Comparison of ENCODE assay signal across 7 mouse cellular contexts in the genomic region with DNA sequence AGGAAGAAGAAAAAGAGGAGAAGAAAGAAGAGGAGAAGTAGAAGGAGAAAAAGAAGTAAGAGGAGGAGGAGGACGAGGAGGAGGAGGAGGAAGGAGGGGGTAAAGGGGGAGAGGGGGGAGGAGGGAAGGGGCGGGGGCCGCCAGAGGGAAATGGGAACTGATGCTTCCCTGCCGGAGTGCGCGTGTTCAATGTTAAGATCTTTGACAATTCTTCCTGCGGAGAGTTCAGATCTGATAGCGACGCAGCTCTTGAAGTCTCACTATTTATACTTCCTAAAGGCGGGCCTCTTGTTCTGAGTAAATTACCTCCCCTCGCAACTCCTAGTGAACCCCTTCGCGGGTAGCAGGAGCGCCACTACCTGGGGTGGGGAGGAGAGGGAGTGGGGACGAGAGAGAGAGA. TPM values are rescaled to one million over a fixed set of nuclear protein-coding genes. Genes with fewer than 3 reads are reported as not detected.
A peak's percentile ranks its signal among the peaks of the same experiment; 100 is the strongest.
DNase-seq lines count a peak whose midpoint lies in the region; ATAC-seq and TF ChIP-seq lines count a peak whose summit lies in the region.

A gene (minus strand): TSS at position 66 of the 400 bp plus-strand sequence.

- peaks cover 29% of the 10 kb centered on the region for H3K27me3 ChIP-seq in thymus, adult 2 months (ENCODE audit: control insufficient read depth, insufficient read depth, low read length)
- peaks cover 69% of the 10 kb centered on the region for H3K27me3 ChIP-seq in embryonic facial prominence, embryonic 14.5 days (replicated peaks; ENCODE audit: control insufficient read depth, insufficient read depth, low read length)
- H3K27me3 ChIP-seq in kidney, embryonic 16.5 days (ENCODE audit: insufficient read depth, low read length) = peaks cover 69% of the 10 kb centered on the region
- peaks cover 78% of the 10 kb centered on the region for H3K27me3 ChIP-seq in neural tube, embryonic 13.5 days

- H3K4me1 ChIP-seq in thymus, adult 2 months (replicated peaks; ENCODE audit: control insufficient read depth, insufficient read depth, low read length) = peaks cover 21% of the 10 kb centered on the region
- peaks cover 9% of the 10 kb centered on the region; the same call in 1 of the 2 replicates for H3K4me1 ChIP-seq in embryonic facial prominence, embryonic 14.5 days (ENCODE audit: control insufficient read depth, insufficient read depth, low read length)
- peaks cover 25% of the 10 kb centered on the region for H3K4me1 ChIP-seq in kidney, embryonic 16.5 days (ENCODE audit: insufficient read depth, low read length)
- peaks cover 37% of the 10 kb centered on the region for H3K4me1 ChIP-seq in neural tube, embryonic 13.5 days (replicated peaks)

- TF ChIP-seq POLR2A in thymus, adult 2 months (IDR thresholded peaks at IDR 0.05; ENCODE audit: control insufficient read depth, extremely low read depth, insufficient read depth, low read length, poor library complexity) = no peak

- no peaks in the 10 kb centered on the region for H3K9me3 ChIP-seq in embryonic facial prominence, embryonic 14.5 days (ENCODE audit: control insufficient read depth, low read length)
- H3K9me3 ChIP-seq in kidney, embryonic 16.5 days (ENCODE audit: low read length) = no peaks in the 10 kb centered on the region
- H3K9me3 ChIP-seq in neural tube, embryonic 13.5 days = no peaks in the 10 kb centered on the region

- peak within 1 kb of the TSS; percentile 85 for H3K4me2 ChIP-seq in embryonic facial prominence, embryonic 14.5 days (ENCODE audit: low read depth, low read length)
- peak within 1 kb of the TSS; percentile 62 for H3K4me2 ChIP-seq in kidney, embryonic 16.5 days (replicated peaks; ENCODE audit: low read depth, low read length)
- H3K4me2 ChIP-seq in neural tube, embryonic 13.5 days = peak within 1 kb of the TSS; percentile 60

- peak within 1 kb of the TSS; percentile 79 for H3K9ac ChIP-seq in embryonic facial prominence, embryonic 14.5 days (ENCODE audit: low read depth, low read length)
- H3K9ac ChIP-seq in kidney, embryonic 16.5 days (replicated peaks; ENCODE audit: low read length) = 0 out of 2 replicates have a peak within 1 kb of the TSS, but pooled peaks have one; percentile 5
- H3K9ac ChIP-seq in neural tube, embryonic 13.5 days = peak within 1 kb of the TSS; percentile 63

- no peaks in the 10 kb centered on the region for H3K36me3 ChIP-seq in thymus, adult 2 months (ENCODE audit: control insufficient read depth, insufficient read depth, low read length)
- no peaks in the 10 kb centered on the region for H3K36me3 ChIP-seq in embryonic facial prominence, embryonic 14.5 days (ENCODE audit: control insufficient read depth, insufficient read depth, low read length)
- H3K36me3 ChIP-seq in kidney, embryonic 16.5 days (ENCODE audit: insufficient read depth, low read length) = no peaks in the 10 kb centered on the region
- H3K36me3 ChIP-seq in neural tube, embryonic 13.5 days = no peaks in the 10 kb centered on the region

- no peak within 1 kb of the TSS for H3K27ac ChIP-seq in thymus, adult 2 months (ENCODE audit: control insufficient read depth, insufficient read depth, low read length)
- H3K27ac ChIP-seq in embryonic facial prominence, embryonic 14.5 days (replicated peaks; ENCODE audit: low read depth, low read length) = peak within 1 kb of the TSS; percentile 83
- H3K27ac ChIP-seq in kidney, embryonic 16.5 days (ENCODE audit: low read length) = no peak within 1 kb of the TSS
- peak within 1 kb of the TSS; percentile 64 for H3K27ac ChIP-seq in neural tube, embryonic 13.5 days (replicated peaks)

- no peak for DNase-seq in thymus, adult 2 months
- DNase-seq in thymus, postnatal 10 days (ENCODE audit: low spot score in 2 of 2) = no peak
- peak; percentile 82 for DNase-seq in embryonic facial prominence, embryonic 14.5 days (ENCODE audit: low spot score)
- DNase-seq in cerebellum, adult 8-10 months = no peak
- DNase-seq in cerebellum, postnatal 4 days (ENCODE audit: low spot score in 2 of 2) = no peak

- WGBS in thymus, adult 2 months = under 1% methylated on average over 15 of the region's 15 CpGs
- WGBS in embryonic facial prominence, embryonic 14.5 days = 0% methylated on average over 14 of the region's 15 CpGs
- WGBS in kidney, embryonic 16.5 days = under 1% methylated on average over 15 of the region's 15 CpGs
- WGBS in neural tube, embryonic 13.5 days = under 1% methylated on average over 15 of the region's 15 CpGs

- no peak for TF ChIP-seq CTCF in thymus, adult 2 months (IDR thresholded peaks at IDR 0.05; ENCODE audit: borderline replicate concordance, control insufficient read depth, extremely low read depth, insufficient read depth, low read length, poor library complexity)

- peak within 1 kb of the TSS; percentile 27 for H3K4me3 ChIP-seq in thymus, adult 2 months (ENCODE audit: control insufficient read depth, insufficient read depth, low read length)
- H3K4me3 ChIP-seq in embryonic facial prominence, embryonic 14.5 days (ENCODE audit: low read depth, low read length) = peak within 1 kb of the TSS; percentile 65
- H3K4me3 ChIP-seq in kidney, embryonic 16.5 days (ENCODE audit: low read length) = peak within 1 kb of the TSS; percentile 51
- peak within 1 kb of the TSS; percentile 43 for H3K4me3 ChIP-seq in neural tube, embryonic 13.5 days

- no peak for ATAC-seq in embryonic facial prominence, embryonic 14.5 days (ENCODE audit: low read depth)
- no peak for ATAC-seq in kidney, embryonic 16.5 days (ENCODE audit: low FRiP score, low TSS enrichment)
- ATAC-seq in neural tube, embryonic 13.5 days (ENCODE audit: low read depth) = no peak

RNA-seq across cellular contexts. Expression of the gene that starts here (rescaled TPM):
- polyA plus RNA-seq in thymus, adult 2 months (2012; rRNA removed) = 0.47 and 0.51 TPM in 2 replicates
- 17.8 and 18.6 TPM in 2 replicates for polyA plus RNA-seq in embryonic facial prominence, embryonic 14.5 days (2014; fragmentation: Nextera tagmentation; extraction: Ambion mirVana)
- 0.22 and 0.48 TPM in 2 replicates for polyA plus RNA-seq in kidney, embryonic 16.5 days (2015; fragmentation: Nextera tagmentation; extraction: Ambion mirVana)
- 18.6 and 18.9 TPM in 2 replicates for polyA plus RNA-seq in neural tube, embryonic 13.5 days (2015; fragmentation: Nextera tagmentation; extraction: Ambion mirVana)

Comparison
In these comparisons a context has a peak if more than half of its experiments do, and no peak if none do; other contexts are left out.
1. RNA of the gene that starts here (polyA plus RNA-seq): 18.6 to 18.9 TPM in neural tube, embryonic 13.5 days and 17.8 to 18.6 TPM in embryonic facial prominence, embryonic 14.5 days; 0.47 to 0.51 TPM in thymus, adult 2 months and 0.22 to 0.48 TPM in kidney, embryonic 16.5 days; every median in the first group is over 10 times any median in the second.
2. H3K27ac ChIP-seq: peak in embryonic facial prominence, embryonic 14.5 days (single experiment) and neural tube, embryonic 13.5 days (single experiment); none in thymus, adult 2 months (single experiment) and kidney, embryonic 16.5 days (single experiment).
3. H3K9ac ChIP-seq: peak in every context shown above with its lines; median percentile 79 in embryonic facial prominence, embryonic 14.5 days; 63 in neural tube, embryonic 13.5 days; 5 in kidney, embryonic 16.5 days.
4. Peak in every context shown above with its lines, with median percentiles within 50 percentile points of each other: H3K4me3 ChIP-seq and H3K4me2 ChIP-seq.